Mouse (Mus musculus) spleen, adult 2 months (tissue): Measurements from ENCODE around the gene Tmc4. TPM values are rescaled to one million over a fixed set of nuclear protein-coding genes. Genes with fewer than 3 reads are reported as not detected.
"Not testable (repeated sequence)": the region's sequence is repeated elsewhere in the genome, so short reads cannot be mapped to it uniquely, and the experiment has no call there.

Source experiments
- DNase-seq, 2 experiments: peaks; one replicate each; pipeline versions ENCODE4 v3.0.0 to v3.0.0-alpha.2; 2012 to 2021; ENCODE audit warnings: low spot score in 2 of 2, low read depth in 1 of 2
- H3K27ac ChIP-seq: fragments of 200-500 bp; 2 replicates; pipeline ENCODE4 v1.5.1; 2012; ENCODE audit warnings: low read length, inconsistent platforms; ENCODE audit not compliant: insufficient read depth
- H3K27me3 ChIP-seq: fragments of 200-500 bp; 2 replicates; pipeline ENCODE4 v1.6.1; 2012; ENCODE audit warnings: mild to moderate bottlenecking, moderate library complexity, low read length, inconsistent platforms; ENCODE audit not compliant: control insufficient read depth, insufficient read depth
- H3K36me3 ChIP-seq: fragments of 200-500 bp; 2 replicates; pipeline ENCODE4 v1.6.1; 2012; ENCODE audit warnings: mild to moderate bottlenecking, low read length, inconsistent platforms; ENCODE audit not compliant: control insufficient read depth, insufficient read depth
- H3K4me1 ChIP-seq: fragments of 200-500 bp; 2 replicates; pipeline ENCODE4 v1.6.1; 2011; ENCODE audit warnings: inconsistent platforms; ENCODE audit not compliant: control insufficient read depth, insufficient read depth, insufficient read length
- H3K4me3 ChIP-seq: fragments of 200-500 bp; 2 replicates; pipeline ENCODE4 v1.5.1; 2011; ENCODE audit warnings: mild to moderate bottlenecking, inconsistent platforms; ENCODE audit not compliant: insufficient read depth, insufficient read length; ENCODE audit errors: extremely low read depth
- CTCF ChIP-seq: fragments of 200-500 bp; IDR thresholded peaks from 2 replicates; pipeline ENCODE4 v1.5.1; 2011; ENCODE audit warnings: mild to moderate bottlenecking, inconsistent platforms; ENCODE audit not compliant: insufficient read depth, insufficient read length, insufficient replicate concordance; ENCODE audit errors: extremely low read depth
- POLR2A ChIP-seq: fragments of 200-500 bp; IDR thresholded peaks from 2 replicates; pipeline ENCODE4 v1.6.1; 2011; ENCODE audit warnings: low read depth, low read length, inconsistent platforms
- whole genome bisulfite sequencing: fragments of 180-500 bp; shearing (Covaris S2); methylation state at CpG from one replicate; pipeline ENCODE4 v1.1.7; 2018; 5-methylcytosine and 5-hydroxymethylcytosine counted together
- polyA plus RNA-seq: library from polyadenylated mRNA; depleted of rRNA; stranded (reverse); fragments of >200 nt; gene quantifications from 2 replicates; pipeline ENCODE4 v1.2.3, GENCODE M21; 2012; rRNA removed

Tmc4 gene
- polyA plus RNA-seq: 7.6 and 8.4 TPM in 2 replicates

DNA sequence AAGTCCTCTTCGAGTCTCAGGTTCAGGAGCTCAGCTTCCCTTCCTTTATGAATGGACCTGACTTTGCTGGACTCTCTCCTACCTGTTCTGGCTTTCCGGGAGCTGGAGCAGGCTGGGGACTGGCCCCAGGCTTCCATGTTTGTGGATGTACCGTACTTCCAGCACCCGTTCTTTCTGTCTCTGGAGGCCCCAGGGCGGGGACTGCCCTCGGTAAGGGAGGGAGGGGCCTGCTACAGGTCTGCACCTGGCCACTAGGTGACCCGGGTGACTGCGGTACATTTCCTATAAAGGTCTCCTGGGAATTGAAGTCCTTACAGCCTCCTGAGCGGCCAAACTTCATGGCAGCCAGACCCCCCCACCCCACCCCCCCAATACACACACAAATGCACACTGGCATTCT lies at the start of gene Tmc4:
Gene Tmc4, minus strand, starts transcription at position 212 of the 400 bp plus-strand sequence.
- TF ChIP-seq POLR2A: no peak
- TF ChIP-seq CTCF: no peak
- DNase-seq: no peak
- no peak within 1 kb of the TSS for H3K27ac ChIP-seq
- H3K27me3 ChIP-seq: no peaks in the 10 kb centered on the region
- 82% methylated on average over 9 of the region's 9 CpGs for WGBS
- H3K4me3 ChIP-seq: no peak within 1 kb of the TSS
- H3K36me3 ChIP-seq: peaks cover 6% of the 10 kb centered on the region
- H3K4me1 ChIP-seq: no peaks in the 10 kb centered on the region

DNA sequence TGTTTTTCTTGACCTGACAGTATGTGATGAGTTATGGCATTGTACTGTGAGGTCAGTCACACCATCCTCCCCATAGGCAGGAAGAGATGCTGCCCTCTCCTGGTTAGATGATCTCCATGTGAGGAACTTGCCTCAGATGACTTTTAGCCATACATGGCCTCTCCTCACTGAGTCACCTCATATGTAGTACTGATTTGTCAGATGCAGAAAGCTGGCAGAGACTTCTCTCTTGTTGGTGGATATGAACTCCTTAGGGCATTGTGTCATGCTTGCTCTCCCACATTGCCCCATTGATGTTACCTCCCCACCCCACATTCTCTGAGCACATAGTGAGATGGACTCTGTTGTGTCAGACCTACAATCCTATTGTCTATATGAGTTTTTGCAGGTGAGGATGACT lies 48.1 kb upstream of the Tmc4 start:
- not testable (repeated sequence) for H3K4me1 ChIP-seq, H3K4me3 ChIP-seq, H3K36me3 ChIP-seq, H3K27ac ChIP-seq, DNase-seq, H3K27me3 ChIP-seq

DNA sequence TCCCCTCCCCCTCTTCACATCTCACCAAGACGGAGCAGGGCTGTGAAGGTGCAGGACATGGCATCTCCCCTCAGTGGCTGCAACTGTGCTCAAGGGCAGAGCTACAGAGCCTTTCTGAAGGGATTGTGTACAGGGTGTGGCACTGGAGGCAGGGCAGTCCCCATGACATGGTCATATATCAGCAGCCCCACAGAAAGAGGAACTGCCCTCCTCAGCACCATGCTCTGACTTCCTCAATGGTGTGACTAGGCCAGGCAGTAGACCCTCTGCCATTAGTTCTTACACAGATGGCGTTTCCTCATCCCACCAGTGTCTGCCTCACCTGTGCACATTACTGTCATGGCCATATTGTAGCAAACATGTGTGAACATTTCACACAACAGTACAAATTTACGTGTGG lies 42.9 kb upstream of the Tmc4 start, which contains the start of gene Pirb:
Gene Pirb, minus strand, starts transcription at position 124 of the 400 bp plus-strand sequence.
- DNase-seq, H3K4me1 ChIP-seq, H3K27me3 ChIP-seq, H3K36me3 ChIP-seq: not testable (repeated sequence)
- 8% methylated on average over 1 of the region's 3 CpGs for WGBS
- peak within 1 kb of the TSS; percentile 67 for H3K27ac ChIP-seq
- peak within 1 kb of the TSS; percentile 40; the same call in 1 of the 2 replicates for H3K4me3 ChIP-seq

DNA sequence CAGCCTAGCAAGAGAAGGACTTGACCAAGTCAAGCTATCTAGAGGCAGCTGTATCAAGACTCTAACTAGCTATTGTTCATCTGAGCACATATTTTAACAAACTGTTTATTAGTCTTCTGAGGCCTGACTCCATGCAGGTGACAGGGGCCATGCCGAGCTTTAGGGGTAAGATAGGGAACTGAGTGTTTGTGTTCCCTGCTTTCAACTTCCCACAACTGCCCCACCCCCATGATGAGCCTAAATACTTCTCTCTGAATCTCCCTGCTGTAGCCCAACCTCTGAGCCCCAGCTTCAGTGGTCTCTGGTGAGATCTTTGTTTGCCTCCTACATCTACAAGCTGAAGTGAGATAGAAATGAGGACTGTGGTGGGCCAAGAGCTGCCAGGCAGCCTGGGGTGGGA lies 37.9 kb upstream of the Tmc4 start:
- H3K36me3 ChIP-seq: peaks cover 12% of the 10 kb centered on the region
- no peaks in the 10 kb centered on the region for H3K4me1 ChIP-seq
- H3K4me3 ChIP-seq: no peak overlapping the region
- peak overlapping the region; percentile 35; the same call in 1 of the 2 replicates for H3K27ac ChIP-seq
- no peaks in the 10 kb centered on the region for H3K27me3 ChIP-seq
- WGBS: 44% methylated on average over 1 of the region's 1 CpGs
- TF ChIP-seq POLR2A (no peak), CTCF (no peak)
- no peak for DNase-seq

DNA sequence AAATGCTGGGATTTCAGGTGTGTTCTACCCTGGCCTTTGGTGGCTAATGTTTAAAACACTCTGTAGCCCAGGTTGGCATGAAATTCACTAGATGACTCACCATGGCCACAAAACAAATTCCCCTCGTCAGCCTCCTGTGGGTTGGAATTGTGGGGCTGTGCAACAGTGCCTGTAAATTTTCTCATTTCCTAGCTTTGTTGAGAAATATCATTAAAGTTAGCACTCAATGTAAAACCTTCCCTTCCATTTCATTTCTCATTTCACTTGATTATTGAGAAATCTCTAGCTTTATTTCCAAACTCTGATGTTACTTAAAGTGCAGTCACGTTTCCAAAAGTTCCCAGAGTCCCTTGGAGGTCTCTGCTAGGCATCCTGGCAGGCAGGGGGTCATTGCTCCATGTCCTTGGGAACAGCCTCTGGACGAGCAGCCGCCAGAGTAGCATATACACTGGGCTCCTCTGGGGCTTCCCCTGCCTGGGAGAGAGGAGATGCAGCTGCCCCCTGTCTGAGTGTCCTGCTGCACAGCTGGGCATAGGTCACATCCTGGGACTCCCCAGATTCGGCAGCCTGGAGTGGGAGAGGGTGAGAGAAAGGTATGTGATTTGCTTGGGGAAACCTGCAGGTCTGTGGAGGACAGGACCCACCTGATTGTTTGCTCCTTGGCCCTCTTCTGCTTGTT lies 35.0 kb upstream of the Tmc4 start:
- Histone ChIP-seq H3K4me3 (no peak overlapping the region), H3K36me3 (peaks cover 17% of the 10 kb centered on the region), H3K4me1 (0 out of 2 replicates have a peak, but pooled peaks cover 2% of the 10 kb centered on the region), H3K27ac (no peak overlapping the region), H3K27me3 (no peaks in the 10 kb centered on the region)
- TF ChIP-seq CTCF: no peak
- TF ChIP-seq POLR2A: no peak
- 56% methylated on average over 5 of the region's 5 CpGs for WGBS
- DNase-seq: no peak

DNA sequence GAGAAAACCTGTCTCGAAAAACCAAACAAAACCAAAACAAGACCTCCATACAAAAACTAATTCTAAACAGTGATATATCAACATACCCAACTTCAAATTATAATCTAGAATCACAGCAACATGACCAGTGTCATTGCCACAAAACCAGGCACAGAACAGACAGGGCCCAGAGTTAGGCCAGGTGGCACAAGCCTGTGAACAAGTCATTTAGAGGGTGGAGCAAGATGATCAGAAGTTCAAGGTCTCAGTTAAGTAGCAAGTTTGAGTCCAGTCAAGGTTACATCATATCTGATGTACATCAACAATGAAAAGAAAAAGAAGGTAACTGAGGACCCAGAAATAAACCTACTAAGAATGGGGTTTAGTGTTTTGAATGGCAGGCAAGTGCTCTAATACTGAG lies 31.6 kb upstream of the Tmc4 start:
- Histone ChIP-seq H3K27me3 (no peaks in the 10 kb centered on the region), H3K27ac (no peak overlapping the region), H3K4me3 (no peak overlapping the region), H3K36me3 (peaks cover 21% of the 10 kb centered on the region), H3K4me1 (peaks cover 6% of the 10 kb centered on the region; the same call in 1 of the 2 replicates)
- WGBS: 88% methylated on average over 1 of the region's 1 CpGs
- no peak for TF ChIP-seq POLR2A
- no peak for TF ChIP-seq CTCF
- no peak for DNase-seq

DNA sequence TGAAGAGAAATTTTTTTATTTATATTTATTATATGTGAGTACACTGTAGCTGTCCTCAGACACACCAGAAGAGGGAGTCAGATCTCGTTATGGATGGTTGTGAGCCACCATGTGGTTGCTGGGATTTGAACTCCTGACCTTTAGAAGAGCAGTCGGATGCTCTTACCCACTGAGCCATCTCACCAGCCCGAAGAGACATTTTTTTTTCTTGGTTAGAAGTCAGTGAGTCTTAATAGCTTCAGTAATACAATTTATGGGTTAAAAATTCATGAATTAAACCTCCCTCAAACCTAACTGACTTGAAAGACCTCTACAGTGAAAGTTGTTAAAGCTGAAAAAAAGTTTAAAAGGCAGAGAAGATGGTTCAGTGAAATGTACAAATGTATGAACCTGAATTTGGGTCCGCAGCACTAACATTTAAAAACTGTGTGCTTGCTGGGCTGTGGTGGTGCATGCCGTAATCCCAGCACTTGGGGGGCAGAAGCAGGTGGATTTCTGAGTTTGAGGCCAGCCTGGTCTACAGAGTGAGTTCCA lies 31.2 kb upstream of the Tmc4 start:
- not testable (repeated sequence) for H3K4me3 ChIP-seq, DNase-seq, H3K4me1 ChIP-seq, H3K27ac ChIP-seq, H3K27me3 ChIP-seq
- 63% methylated on average over 5 of the region's 5 CpGs for WGBS
- peaks cover 18% of the 10 kb centered on the region for H3K36me3 ChIP-seq
